Mouse (Mus musculus) kidney, postnatal 0 days (tissue): ENCODE results near the gene Tspan13. TPM values are rescaled to one million over a fixed set of nuclear protein-coding genes. Genes with fewer than 3 reads are reported as not detected.
A peak's percentile ranks its signal among the peaks of the same experiment; 100 is the strongest.

Experiments
- ATAC-seq: fragments of 200-750 bp; cut with Nextera tagmentation; replicated peaks from 2 replicates; pipeline ENCODE4 v1.8.0; 2017; ENCODE audit warnings: low read depth, moderate number of reproducible peaks, moderate TSS enrichment, moderate library complexity; ENCODE audit not compliant: low FRiP score
- DNase-seq: peaks from one replicate; pipeline ENCODE4 v3.0.0-alpha.2; 2016; ENCODE audit warnings: low spot score
- H3K27ac ChIP-seq: fragments of 300-500 bp; sonication (generic); 2 replicates; pipeline ENCODE4 v1.5.1; 2014; ENCODE audit warnings: mild to moderate bottlenecking
- H3K27me3 ChIP-seq: fragments of 300-500 bp; sonication (generic); 2 replicates; pipeline ENCODE4 v1.6.1; 2014; ENCODE audit warnings: low read length, mixed read lengths; ENCODE audit not compliant: insufficient read depth
- H3K36me3 ChIP-seq: fragments of 300-500 bp; sonication (generic); 2 replicates; pipeline ENCODE4 v1.6.1; 2014; ENCODE audit warnings: low read length, mixed read lengths; ENCODE audit not compliant: insufficient read depth
- H3K4me1 ChIP-seq: fragments of 300-500 bp; sonication (generic); replicated peaks from 2 replicates; pipeline ENCODE4 v1.6.1; 2014; ENCODE audit warnings: antibody characterized with exemption, low read length, mixed read lengths; ENCODE audit not compliant: insufficient read depth
- H3K4me2 ChIP-seq: fragments of 300-500 bp; sonication (generic); 2 replicates; pipeline ENCODE4 v1.6.1; 2014; ENCODE audit warnings: mild to moderate bottlenecking, low read length, moderate library complexity, mixed read lengths
- H3K4me3 ChIP-seq: fragments of 300-500 bp; sonication (generic); replicated peaks from 2 replicates; pipeline ENCODE4 v1.5.1; 2014; ENCODE audit warnings: low read depth, low read length
- H3K9ac ChIP-seq: fragments of 300-500 bp; sonication (generic); 2 replicates; pipeline ENCODE4 v1.6.1; 2014; ENCODE audit warnings: low read depth, low read length
- H3K9me3 ChIP-seq: fragments of 300-500 bp; sonication (generic); replicated peaks from 2 replicates; pipeline ENCODE4 v1.6.1; 2016; ENCODE audit warnings: low read length, inconsistent platforms, mixed read lengths
- CTCF ChIP-seq: IDR thresholded peaks from 2 replicates; pipeline ENCODE4 v1.5.1; 2016; ENCODE audit warnings: antibody characterized with exemption, low read depth, mild to moderate bottlenecking, moderate library complexity
- WGBS: fragments of 180-500 bp; shearing (Covaris S2); extraction: QIAGEN DNeasy Blood & Tissue Kit; methylation state at CpG from one replicate; pipeline ENCODE4 v1.1.7; 2014; 5-methylcytosine and 5-hydroxymethylcytosine counted together
- polyA plus RNA-seq: library from polyadenylated mRNA; unstranded; fragments of >200 nt; fragmentation: Nextera tagmentation; extraction: Ambion mirVana; gene quantifications from 2 replicates; pipeline ENCODE4 v1.2.1, GENCODE M21; 2015

Tspan13 gene
- polyA plus RNA-seq = 124 and 138 TPM in 2 replicates

DNA sequence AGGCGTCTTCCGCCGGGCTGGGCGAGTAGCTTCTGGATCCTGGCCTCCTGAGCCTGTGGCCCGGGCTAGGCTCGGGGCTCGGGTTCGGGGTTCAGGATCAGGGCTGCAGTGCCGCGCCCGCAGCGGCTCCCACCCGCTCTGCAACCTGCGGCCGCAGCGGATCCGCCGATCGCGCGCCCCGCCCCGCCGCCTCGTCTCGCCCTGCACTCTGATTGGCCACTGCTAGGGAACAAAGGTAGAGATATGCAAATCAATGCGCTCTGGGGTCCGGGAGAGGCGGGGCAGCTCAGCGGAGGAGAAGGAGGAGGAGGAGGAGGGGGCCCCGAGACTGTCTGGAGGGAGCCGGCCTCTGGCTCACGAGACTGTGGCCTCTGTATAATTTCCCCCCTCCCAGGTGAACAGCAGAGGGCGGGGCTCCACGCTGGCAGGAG lies at the start of gene Tspan13:
TSS of gene Tspan13 (minus strand) at position 153 of the 431 bp plus-strand sequence.
- peak within 1 kb of the TSS; percentile 88 for H3K4me3 ChIP-seq
- H3K27ac ChIP-seq = peak within 1 kb of the TSS; percentile 60
- H3K27me3 ChIP-seq = no peaks in the 10 kb centered on the region
- peak; percentile 91 for DNase-seq
- peak within 1 kb of the TSS; percentile 98 for H3K4me2 ChIP-seq
- TF ChIP-seq CTCF = peak; percentile 19; the same call in 1 of the 2 replicates
- no peaks in the 10 kb centered on the region; the same call in 1 of the 2 replicates for H3K4me1 ChIP-seq
- H3K36me3 ChIP-seq = no peaks in the 10 kb centered on the region
- H3K9me3 ChIP-seq = no peaks in the 10 kb centered on the region
- H3K9ac ChIP-seq = peak within 1 kb of the TSS; percentile 73
- 0% methylated on average over 28 of the region's 35 CpGs for WGBS
- ATAC-seq = peak; percentile 97

DNA sequence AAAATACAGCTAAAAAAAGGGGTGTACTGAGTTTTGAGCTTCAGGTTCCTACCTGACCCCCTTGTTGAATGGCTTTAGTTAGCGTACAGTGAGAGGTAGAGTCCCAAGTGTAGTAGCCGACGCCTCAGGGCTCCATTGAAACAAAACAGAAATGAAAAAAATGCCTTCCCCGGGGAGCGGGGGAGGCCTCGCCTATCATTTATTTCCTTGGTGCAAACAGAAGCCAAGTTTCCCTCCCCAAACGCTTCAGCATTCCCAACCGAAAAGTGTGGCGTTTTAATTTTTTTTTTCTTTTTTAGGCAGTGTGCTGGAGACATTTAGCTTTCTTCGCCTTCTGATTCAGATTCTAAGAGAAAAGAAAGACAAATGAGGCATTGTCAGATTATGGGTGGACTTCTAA lies 49.7 kb upstream of the Tspan13 start:
- H3K9me3 ChIP-seq = no peaks in the 10 kb centered on the region
- ATAC-seq (no peak), DNase-seq (no peak)
- H3K27me3 ChIP-seq = no peaks in the 10 kb centered on the region
- no peak overlapping the region for H3K9ac ChIP-seq
- H3K4me1 ChIP-seq = no peaks in the 10 kb centered on the region
- peaks cover 14% of the 10 kb centered on the region; the same call in 1 of the 2 replicates for H3K36me3 ChIP-seq
- no peak overlapping the region for H3K4me3 ChIP-seq
- H3K27ac ChIP-seq = no peak overlapping the region
- TF ChIP-seq CTCF = no peak
- H3K4me2 ChIP-seq = no peak overlapping the region
- 91% methylated on average over 10 of the region's 10 CpGs for WGBS

DNA sequence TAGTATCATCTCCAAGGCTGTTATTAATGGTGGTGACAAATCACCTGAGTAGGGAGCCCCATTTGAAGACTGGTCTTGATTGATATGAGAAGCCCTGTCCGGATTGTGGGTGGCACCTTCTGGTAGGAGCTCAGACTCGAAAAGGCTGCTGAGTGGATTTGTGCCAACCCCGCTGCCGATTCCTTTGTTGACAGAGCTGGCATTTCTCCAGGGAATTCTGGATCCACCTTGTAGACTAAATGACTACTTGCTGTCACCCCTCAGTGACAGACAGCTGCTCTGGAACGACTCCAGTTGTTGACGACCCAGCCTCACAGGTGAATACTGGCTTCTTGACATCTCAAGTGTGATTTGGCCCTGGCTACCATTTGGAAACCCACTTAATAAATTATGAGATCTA lies 46.9 kb upstream of the Tspan13 start:
- Histone ChIP-seq H3K4me1 (no peaks in the 10 kb centered on the region), H3K4me3 (no peak overlapping the region), H3K4me2 (no peak overlapping the region), H3K27ac (no peak overlapping the region), H3K9me3 (no peaks in the 10 kb centered on the region), H3K36me3 (peaks cover 10% of the 10 kb centered on the region; the same call in 1 of the 2 replicates), H3K27me3 (no peaks in the 10 kb centered on the region), H3K9ac (no peak overlapping the region)
- whole genome bisulfite sequencing = 79% methylated on average over 6 of the region's 6 CpGs
- ATAC-seq = no peak
- no peak for DNase-seq
- TF ChIP-seq CTCF = no peak

DNA sequence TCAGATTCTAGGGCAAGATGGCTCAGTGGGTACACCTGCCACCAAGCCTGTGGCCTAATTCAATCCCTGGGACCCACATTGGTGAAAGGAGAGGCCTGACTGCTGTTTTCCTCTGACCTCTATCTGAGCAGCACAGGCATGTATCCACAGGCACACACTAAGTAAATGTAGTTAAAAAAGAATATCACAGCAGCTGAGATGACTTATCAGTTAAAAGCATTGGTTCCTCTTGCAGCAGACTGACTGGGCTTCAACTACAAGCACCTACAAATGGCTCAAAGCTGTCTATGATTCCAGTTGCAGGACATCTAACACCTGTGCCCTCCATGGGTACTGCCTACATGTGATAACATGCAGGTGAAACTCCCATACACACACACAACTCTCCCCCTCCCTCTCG lies 46.5 kb upstream of the Tspan13 start:
- Histone ChIP-seq H3K36me3 (peaks cover 10% of the 10 kb centered on the region; the same call in 1 of the 2 replicates), H3K9me3 (no peaks in the 10 kb centered on the region), H3K4me2 (no peak overlapping the region), H3K9ac (no peak overlapping the region), H3K27ac (no peak overlapping the region), H3K4me1 (no peaks in the 10 kb centered on the region), H3K4me3 (no peak overlapping the region), H3K27me3 (no peaks in the 10 kb centered on the region)
- ATAC-seq (no peak), DNase-seq (no peak)
- WGBS = 100% methylated on average over 1 of the region's 1 CpGs
- TF ChIP-seq CTCF = no peak

DNA sequence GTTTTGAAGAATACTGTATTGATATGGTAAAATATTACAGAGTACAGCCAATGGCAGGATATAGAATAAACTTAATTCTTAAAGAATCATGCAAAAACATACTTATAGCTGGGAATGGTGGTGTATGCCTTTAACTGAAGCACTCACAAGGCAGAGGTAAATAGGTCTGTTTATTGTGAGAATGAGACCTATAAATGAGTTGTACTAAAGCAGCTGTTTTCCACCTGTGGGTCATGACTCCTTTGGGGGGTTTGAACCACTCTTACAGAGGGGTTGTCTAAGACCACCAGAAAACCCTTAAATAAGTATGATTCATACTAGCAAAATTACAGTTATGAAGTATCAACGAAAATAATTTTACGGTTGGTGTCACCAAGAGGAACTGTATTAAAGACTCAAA lies 43.1 kb upstream of the Tspan13 start:
- 89% methylated on average over 2 of the region's 2 CpGs for WGBS
- Histone ChIP-seq H3K4me2 (no peak overlapping the region), H3K4me1 (no peaks in the 10 kb centered on the region), H3K4me3 (no peak overlapping the region), H3K9ac (no peak overlapping the region), H3K27me3 (no peaks in the 10 kb centered on the region), H3K27ac (no peak overlapping the region), H3K36me3 (no peaks in the 10 kb centered on the region), H3K9me3 (no peaks in the 10 kb centered on the region)
- no peak for ATAC-seq
- DNase-seq = no peak
- no peak for TF ChIP-seq CTCF

GRCm38 (mm10) chr12:36078101-36078899 lies 36.0 kb upstream of the Tspan13 start:
- H3K9ac ChIP-seq = no peak overlapping the region
- no peak overlapping the region for H3K4me2 ChIP-seq
- ATAC-seq (no peak), DNase-seq (no peak)
- TF ChIP-seq CTCF = no peak
- H3K27ac ChIP-seq = no peak overlapping the region
- H3K36me3 ChIP-seq = no peaks in the 10 kb centered on the region
- H3K9me3 ChIP-seq = no peaks in the 10 kb centered on the region
- H3K4me1 ChIP-seq = no peaks in the 10 kb centered on the region
- 60% methylated on average over 4 of the region's 4 CpGs for WGBS
- H3K4me3 ChIP-seq = no peak overlapping the region
- no peaks in the 10 kb centered on the region for H3K27me3 ChIP-seq
